Mouse (Mus musculus) spleen, postnatal 10 days (tissue): Measurements from ENCODE around the gene Uimc1.
"Not testable (repeated sequence)": the region's sequence is repeated elsewhere in the genome, so short reads cannot be mapped to it uniquely, and the experiment has no call there.

ENCODE experiments used
- DNase-seq, 2 experiments: peaks; one replicate each; pipeline ENCODE4 v3.0.0; 2021 to 2022; ENCODE audit warnings: low spot score in 2 of 2

Uimc1 gene

GRCm38 (mm10) chr13:55099726-55100478 lies at the start of gene Uimc1:
TSS of gene Uimc1 (minus strand) at chr13:55100300.
- DNase-seq, result peak; percentile 80 to 85

GRCm38 (mm10) chr13:55140271-55140670 lies 40.2 kb upstream of the Uimc1 start:
- DNase-seq, result no peak

- no peak for DNase-seq
Measured at GRCm38 (mm10) chr13:55135382-55135781, 35.3 kb upstream of the Uimc1 start.

GRCm38 (mm10) chr13:55133448-55133847 lies 33.3 kb upstream of the Uimc1 start, which contains the start of gene Gm17617:
TSS of gene Gm17617 (minus strand) at chr13:55133548.
- no peak for DNase-seq

GRCm38 (mm10) chr13:55124903-55125302 lies 24.8 kb upstream of the Uimc1 start:
- no peak for DNase-seq

GRCm38 (mm10) chr13:55114375-55114774 lies 14.3 kb upstream of the Uimc1 start:
- DNase-seq, result no peak

GRCm38 (mm10) chr13:55107694-55108093 lies 7.6 kb upstream of the Uimc1 start:
- DNase-seq, result no peak

- DNase-seq, result no peak
Measured at GRCm38 (mm10) chr13:55107116-55107515, 7.0 kb upstream of the Uimc1 start.

GRCm38 (mm10) chr13:55105953-55106691 lies 6.0 kb upstream of the Uimc1 start:
- peak; percentile 30 to 43 for DNase-seq

GRCm38 (mm10) chr13:55105045-55105952 lies 5.2 kb upstream of the Uimc1 start, which contains the start of gene Zfp346:
TSS of gene Zfp346 (plus strand) at chr13:55105311.
- DNase-seq, result peak; percentile 98 to 99

GRCm38 (mm10) chr13:55103351-55103750 lies 3.3 kb upstream of the Uimc1 start:
- DNase-seq, result no peak

- DNase-seq, result no peak
Measured at GRCm38 (mm10) chr13:55102366-55102765, 2.3 kb upstream of the Uimc1 start.

GRCm38 (mm10) chr13:55101627-55102026 lies 1.5 kb upstream of the Uimc1 start:
- DNase-seq, result no peak

- DNase-seq, result peak; percentile 16 to 49
Measured at GRCm38 (mm10) chr13:55099066-55099725, 904 bp downstream of the Uimc1 start.

GRCm38 (mm10) chr13:55097841-55098240 lies 2.3 kb downstream of the Uimc1 start:
- not testable (repeated sequence) for DNase-seq

- DNase-seq, result no peak
Measured at GRCm38 (mm10) chr13:55092588-55092987, 7.5 kb downstream of the Uimc1 start.

- no peak for DNase-seq
Measured at GRCm38 (mm10) chr13:55075597-55075996, 24.5 kb downstream of the Uimc1 start.

- no peak for DNase-seq
Measured at GRCm38 (mm10) chr13:55071322-55071721, 28.8 kb downstream of the Uimc1 start.

GRCm38 (mm10) chr13:55069719-55070118 lies 30.4 kb downstream of the Uimc1 start:
- DNase-seq, result no peak

- DNase-seq, result peak in 1 of 2 experiments; percentile 18
Measured at GRCm38 (mm10) chr13:55063276-55063675, 36.8 kb downstream of the Uimc1 start.

GRCm38 (mm10) chr13:55058042-55058441 lies 42.1 kb downstream of the Uimc1 start:
- peak; percentile 20 to 58 for DNase-seq
